Mouse (Mus musculus) spleen, adult 12 weeks (tissue): ENCODE measurements around the gene N4bp1.

Experiments
- DNase-seq: peaks from one replicate; pipeline ENCODE4 v3.0.0; 2022; ENCODE audit warnings: low spot score

Gene N4bp1

DNA sequence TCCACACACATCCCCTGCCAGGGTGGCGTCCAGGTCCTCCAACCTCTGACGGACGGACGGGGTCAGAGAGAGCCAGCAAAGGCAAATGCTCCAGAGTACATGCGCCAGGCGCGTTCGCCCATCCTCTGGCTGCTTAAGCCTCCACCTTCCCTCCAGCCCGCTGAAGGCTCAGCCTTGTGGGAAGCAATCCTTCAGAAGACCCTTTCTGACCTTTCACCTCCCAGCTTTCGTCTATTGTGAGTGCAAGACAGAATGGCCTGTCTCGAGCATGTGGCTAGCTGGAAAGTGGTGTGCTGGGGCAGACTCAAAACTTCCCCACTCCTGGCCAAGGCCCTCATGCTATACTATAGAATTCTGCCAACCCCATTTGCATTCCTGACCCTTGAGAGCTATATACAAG, 30.4 kb downstream of the N4bp1 start:
- no peak for DNase-seq

DNA sequence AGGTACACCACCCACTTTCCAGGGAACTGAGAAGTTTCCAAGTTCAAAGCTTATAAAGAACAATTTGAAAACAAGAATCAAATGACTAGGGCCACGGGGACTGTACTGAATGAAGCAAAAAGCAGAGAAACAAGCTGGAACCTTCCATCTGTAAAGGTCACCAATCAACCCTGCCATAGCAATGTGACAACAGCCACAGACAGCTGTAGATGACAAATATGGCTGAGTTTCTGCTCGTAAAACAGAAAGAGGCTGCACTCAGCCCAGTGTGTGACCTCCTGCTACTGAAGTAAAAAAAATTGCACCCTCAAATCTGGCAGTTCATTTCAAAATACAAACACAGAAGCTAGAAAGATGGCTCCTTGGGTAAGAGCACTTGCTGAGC, 31.1 kb downstream of the N4bp1 start:
- no peak for DNase-seq

DNA sequence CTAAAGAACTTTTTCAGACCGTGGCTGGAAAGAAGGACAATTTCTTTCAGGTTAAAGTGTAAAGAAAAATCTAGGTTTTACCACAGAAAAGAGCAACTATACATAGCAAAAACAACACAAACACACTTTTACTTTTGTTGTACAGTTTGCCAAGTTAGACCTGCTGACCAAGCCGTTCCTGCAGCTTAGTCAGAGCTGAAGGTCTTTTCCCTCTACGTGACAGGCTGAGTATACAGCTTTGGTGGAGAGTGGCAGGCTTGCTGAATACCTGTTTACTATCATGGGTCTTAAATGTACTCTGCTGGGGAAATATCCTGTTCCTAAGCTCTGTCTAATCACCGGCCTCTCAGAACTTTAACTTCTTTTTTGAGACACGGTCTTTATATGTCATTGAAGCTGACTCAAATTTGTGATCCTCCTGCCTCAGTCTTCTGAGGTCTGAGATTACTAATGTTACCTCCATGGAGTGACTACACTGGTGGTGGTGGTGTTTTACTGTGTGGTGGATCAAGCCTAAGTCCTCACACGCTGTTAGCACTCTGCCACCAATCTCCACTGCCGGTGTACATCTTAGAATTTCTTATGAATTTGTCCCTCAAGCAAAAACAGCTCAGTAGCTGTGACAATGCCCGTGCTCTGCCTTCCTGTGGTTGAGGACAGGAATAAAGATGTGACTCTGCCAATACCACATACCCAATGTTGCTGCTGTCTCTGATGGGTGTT, 31.6 kb downstream of the N4bp1 start:
- no peak for DNase-seq

DNA sequence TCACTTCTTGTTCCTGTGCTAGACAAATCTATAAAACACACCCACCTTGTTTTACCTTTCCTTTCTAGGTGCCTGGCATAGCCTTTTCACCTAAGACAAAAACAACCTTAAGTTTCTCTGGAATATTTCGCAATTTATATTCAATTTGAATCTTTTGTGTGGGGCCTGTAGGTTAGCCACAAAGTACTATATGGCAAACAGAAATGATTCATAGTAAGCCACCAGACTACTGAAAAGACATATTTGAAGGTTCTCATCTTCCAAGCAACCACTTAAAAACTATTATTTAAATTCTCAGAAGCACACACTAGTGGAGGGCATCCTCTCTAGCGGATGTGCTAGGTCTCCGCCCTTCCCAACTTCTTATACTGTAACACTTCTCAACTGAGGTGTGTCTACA, 32.6 kb downstream of the N4bp1 start:
- no peak for DNase-seq

DNA sequence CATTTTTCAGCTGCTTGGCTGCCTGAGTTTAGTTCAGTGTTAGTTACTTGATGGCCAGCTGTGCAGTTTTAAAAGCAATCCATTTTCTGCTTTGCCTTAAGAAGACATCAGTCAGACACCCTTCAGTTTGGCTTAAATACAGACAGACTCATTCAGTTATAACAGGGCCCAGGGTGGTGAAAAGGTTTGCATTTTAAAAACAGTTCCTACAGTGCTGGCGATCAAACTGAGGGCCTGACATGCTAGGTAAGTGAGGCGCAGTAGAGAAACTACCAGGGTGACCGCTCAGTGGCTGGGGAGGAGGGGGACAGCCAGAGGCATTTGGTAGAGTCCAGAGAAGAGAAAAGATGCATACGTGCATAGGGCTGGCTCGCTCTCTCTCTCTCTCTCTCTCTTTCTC, 36.2 kb downstream of the N4bp1 start:
- DNase-seq: no peak

DNA sequence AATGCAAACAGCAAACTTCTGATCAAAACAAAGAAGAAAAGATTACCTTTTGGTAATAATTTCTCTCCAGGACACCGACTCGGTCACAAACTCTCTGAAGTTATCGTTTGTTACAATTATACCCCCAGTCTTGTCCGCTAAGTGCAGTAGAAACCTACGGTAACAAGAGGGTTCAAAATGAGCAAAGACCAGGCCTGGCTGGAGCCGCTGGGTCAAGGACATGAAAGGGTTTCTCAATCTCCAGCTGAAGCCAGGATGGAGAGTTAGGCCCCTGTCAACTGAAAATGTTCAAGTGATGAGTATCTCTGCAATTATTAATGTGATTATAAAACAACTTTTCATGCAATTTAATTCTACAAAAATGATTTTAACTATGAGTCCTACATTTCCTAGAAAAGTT, 36.7 kb downstream of the N4bp1 start:
- no peak for DNase-seq

DNA sequence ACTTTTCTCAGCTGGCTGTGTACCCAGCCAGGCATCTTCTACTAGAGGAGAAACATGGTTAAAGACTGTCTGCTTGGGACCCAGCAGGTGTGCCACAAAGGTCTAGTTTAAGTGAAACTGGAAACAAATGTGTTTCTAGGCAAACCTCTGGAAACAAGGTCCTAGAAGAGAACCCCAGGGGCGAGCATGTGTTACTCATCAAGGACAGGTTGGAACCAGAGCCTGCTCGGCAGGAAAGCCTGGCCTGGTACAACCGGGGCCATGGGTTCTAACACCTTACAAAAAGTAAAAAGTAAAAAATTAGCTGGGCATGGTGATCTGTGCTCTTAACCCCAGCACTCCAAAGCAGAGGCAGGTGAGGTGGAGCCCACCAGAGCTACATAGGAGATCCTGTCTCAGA, 38.0 kb downstream of the N4bp1 start:
- no peak for DNase-seq

DNA sequence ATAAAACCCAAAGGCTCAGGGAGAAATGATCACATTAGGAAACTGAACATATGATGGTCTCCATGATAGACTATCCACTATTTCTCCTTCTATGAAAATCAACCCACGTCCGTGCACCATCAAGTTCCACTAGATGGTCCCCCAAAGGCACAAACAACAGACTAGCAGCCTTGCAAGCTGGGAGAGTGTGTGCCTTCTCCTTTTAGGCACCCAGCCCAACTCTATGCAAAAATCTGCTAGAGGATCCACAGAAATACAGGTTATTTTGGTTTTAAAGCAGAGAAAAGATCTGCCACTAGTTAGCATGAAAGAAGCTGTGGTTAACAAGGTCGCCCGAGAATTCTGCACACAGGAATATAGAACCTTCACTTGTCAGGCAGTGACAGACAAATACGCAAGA, 39.2 kb downstream of the N4bp1 start:
- no peak for DNase-seq

DNA sequence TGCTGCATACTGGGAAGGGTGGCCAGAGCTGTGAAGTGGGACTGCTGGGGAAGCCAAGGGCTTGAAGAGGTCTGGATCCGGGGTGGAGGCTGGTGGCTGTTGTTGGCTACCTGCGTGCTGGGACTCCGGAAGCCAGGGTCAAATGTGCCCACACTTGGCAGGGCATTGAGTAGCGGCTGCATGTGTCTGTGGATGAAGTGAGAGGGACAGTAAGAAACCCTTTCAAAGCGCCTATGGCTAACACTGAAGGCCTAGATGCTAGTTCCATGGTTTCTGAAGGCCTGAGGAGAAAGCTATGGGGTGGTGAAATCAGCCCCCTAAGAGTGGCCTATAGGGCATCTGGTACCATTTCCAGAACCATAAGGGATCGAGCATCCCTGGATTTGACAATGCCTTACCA, 40.2 kb downstream of the N4bp1 start:
- no peak for DNase-seq

DNA sequence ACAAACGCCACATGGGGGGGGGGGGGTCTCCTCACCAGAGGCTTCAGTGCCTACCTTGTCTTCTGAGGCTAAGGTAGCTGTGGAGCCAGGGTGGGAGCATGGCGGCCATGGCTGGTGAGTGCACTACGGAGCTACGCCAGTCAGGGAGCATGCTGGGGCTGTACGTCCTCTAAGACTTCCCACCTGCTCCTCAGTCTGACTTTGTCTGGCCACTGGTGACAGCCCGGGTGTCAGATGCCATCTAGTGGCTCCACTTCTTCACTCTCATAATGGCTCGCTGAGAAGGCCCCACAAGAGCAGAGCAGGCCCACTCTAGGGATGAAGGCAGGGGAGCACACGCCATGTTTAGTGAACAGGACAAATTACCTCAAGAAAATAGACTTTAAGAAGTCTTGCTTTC, 41.2 kb downstream of the N4bp1 start:
- DNase-seq: no peak

DNA sequence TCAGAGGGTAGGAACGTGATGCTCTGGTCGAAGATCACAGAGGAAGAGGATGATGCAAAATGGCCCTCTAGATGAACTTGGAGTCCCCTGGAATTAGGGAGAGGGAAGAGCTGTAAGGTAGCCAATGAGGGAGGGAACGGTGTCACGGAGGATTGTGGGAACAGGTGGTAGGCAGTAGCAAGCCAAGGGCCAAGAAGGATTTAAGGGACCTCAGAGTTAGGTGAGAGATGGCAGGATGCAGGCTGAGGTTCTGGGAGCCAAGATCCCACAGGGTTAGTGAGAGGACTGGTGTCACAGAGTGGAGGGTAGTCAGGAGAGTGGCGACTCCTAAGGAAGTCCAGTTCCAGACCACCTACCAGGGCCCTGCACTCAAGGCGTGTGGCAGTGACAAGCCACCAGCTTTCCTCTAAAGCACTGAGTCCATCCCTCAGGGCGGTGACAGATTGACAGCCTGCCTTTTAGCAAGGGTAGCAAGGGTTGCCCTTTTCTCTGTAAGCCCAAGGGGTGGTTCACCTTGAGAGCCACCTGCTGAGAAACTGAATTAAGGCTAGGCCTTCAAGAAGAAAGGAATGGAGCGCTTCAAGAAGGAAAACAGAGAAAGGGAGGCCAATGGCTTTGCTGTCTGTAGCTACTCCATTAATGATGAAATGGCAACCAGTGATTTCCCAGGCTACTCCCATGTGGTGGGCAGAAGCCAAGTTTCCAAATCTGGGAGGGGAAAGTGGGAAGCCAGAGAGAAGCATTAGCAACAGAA, 43.3 kb downstream of the N4bp1 start:
- DNase-seq: no peak

DNA sequence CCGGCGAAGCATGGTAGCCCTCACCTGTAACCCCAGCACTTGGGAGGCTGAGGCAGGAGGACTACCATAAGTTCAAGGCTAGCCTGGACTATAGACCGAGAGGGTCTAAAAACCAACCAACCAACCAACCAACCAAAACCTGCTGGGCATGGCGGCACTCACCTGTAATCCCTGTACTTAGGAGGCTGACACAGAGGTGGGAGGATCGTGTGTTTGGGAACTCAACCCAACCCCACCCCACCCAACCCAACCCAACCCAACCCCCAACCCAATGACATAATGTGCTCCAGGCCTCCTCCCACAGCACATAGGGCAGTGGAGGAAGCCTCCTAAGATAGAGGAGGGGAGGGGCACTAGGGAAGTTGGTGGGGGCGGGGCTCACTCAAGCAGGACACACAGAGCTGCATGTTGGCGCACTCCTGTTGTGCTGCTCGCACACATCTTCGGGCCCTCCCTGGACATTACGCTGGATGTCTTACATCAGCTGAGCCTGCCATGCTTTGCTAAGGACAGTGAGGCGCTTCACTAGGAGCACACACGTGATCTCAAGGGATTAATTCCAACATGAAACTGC, 44.9 kb downstream of the N4bp1 start:
- no peak for DNase-seq

DNA sequence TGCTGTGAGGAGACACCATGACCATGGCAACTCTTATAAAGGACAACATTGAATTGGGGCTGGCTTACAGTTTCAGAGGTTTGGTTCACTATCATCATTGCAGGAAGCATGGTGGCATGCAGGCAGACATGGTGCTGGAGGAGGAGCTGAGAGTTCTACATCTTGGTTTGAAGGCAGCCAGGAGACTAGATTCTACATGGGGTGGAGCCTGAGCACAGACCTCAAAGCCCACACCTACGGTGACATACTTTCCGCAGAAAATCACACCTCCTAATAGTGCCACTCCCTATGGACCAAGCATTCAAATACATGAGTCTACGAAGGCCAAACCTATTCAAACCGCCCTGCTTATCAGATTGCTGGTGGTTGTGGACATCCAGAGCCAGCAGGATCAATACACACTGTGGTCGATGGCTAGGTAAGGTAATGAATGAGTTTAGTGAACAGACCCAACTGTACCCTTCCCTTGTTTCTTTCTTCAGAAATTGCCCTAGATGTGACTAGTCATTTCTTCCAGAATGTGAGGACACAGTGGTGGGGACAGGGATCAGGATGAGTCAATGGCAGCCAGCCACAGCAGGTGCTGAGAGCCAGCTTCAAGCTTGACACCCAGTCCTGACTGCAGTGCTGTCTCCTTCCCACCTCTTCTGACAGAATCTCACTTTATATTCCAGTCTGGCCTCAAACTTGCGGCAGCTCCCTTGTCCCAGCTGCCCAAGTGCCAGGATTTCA, 46.2 kb downstream of the N4bp1 start:
- DNase-seq: no peak

DNA sequence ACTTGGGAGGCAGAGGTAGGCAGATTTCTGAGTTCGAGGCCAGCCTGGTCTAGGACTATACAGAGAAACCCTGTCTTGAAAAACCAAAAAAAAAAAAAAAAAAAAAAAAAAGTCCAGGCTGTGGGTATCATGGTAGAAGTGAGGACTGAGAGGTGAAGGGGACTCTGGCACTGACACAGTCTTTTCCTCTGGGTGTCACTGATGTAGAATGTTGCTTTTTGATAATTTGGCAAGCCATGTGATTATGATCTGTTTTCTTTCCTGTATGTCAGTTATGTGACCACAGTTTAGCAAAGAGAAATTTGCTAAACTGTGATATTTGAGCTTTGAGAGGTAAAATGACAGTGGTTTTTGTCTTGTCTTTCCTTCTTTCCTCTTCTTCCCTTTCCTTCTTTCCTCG, 47.8 kb downstream of the N4bp1 start:
- DNase-seq: no peak

DNA sequence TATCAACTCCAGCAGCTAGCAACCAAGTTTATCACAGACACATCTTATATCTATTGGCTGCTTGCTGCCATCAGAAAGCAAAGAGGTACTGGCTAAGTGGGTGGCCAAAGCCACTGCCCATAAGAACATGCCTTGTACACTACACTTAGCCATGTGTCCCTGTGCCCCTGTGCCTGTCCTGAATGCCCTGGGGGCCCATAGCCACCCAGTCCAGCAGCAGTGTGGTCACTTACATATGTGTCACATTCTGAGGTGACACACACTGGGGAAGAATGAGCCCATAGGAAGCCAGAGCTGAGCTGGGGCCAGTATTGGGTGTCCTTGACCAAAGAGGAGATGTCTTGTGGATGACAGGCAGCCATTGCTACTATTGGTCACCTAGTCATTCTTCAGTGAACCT, 49.2 kb downstream of the N4bp1 start:
- DNase-seq: no peak

DNA sequence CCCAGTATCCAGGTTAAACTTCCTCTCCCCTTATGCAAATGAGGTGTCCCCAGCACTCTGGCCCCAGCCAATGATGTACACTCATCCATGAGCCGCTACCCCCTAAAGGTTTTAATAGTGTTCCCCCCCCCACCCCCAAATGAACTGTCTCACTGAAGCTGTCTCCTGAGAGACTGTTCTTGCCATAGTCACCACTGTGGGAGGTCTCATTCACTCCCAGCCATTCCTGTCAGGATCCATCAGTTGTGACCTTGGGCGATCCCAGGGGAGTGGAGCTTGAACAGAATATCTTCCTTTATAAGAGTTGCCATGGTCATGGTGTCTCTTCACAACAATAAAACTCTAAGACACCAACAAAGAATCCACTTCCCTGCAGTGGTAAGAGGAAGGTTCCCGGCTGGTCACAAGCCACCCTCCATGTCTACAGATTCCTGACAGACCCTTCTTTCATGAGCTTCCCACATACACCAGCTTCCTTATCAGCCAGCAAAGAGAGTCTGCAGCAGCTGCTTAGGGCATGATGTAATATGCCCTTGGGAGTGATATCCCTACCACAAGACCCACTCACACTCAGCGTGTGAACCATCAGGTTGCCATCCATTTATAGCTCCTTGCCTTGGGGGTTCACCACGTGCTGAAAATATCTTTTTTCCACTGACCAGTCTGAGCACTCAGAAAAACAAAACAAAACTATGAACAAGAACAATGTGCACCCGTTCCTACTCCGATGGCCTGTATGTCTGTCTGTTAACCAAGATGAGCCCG, 50.4 kb downstream of the N4bp1 start:
- no peak for DNase-seq

DNA sequence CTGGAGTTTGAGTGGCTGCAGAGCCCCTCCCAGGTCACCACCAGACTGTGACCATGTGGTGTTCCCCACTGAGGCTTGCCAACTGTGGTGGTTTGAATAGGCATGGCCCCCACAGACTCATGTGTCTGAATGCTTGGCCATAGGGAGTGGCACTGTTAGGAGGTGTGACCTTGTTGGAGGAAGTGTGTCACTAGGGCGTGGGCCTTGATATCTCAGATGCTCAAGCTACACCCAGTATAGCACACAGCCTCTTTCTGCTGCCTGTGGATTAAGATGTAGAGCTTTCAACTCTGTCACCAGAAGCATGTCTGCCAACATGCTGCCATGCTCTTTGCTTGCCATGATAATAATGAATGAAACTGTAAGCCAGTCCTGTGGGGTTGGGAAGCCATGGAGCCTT, 51.1 kb downstream of the N4bp1 start:
- DNase-seq: no peak

DNA sequence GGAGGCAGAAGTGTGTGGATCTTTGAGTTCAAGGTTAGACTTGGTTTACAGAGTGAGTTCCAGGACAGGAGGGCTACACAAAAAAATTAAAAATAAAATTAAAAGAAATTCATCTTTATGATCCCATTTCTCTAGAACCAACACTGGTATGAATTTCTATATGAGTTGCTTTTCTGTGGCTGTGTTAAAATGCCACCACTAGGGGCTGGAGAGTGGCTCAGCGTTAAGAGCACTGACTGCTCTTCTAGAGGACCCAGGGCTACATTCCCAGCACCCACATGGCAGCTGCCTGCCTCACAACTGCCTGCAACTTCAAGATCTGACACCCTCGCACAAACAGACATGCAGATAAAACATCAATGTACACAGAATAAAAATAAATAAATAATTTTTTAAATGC, 56.1 kb downstream of the N4bp1 start:
- no peak for DNase-seq

DNA sequence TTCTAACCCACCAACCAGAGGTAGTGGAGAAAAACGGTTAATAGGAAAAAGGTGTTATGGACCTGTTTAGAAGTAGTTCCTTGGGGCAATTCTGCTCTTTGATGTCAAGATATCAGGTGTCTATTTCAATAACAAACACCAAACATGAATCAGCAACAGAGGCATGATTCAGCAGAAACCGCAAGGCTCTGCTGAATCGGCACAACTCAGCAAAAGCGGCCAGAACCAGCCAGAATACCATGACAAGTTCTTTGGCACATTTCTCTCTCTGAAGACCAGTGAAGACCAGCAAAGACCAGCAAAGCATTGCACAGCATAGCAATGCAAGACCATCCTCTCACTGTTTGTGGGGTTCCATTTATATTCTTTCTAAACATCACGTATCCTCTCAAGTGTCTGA, 57.9 kb downstream of the N4bp1 start:
- DNase-seq: peak; percentile 28

DNA sequence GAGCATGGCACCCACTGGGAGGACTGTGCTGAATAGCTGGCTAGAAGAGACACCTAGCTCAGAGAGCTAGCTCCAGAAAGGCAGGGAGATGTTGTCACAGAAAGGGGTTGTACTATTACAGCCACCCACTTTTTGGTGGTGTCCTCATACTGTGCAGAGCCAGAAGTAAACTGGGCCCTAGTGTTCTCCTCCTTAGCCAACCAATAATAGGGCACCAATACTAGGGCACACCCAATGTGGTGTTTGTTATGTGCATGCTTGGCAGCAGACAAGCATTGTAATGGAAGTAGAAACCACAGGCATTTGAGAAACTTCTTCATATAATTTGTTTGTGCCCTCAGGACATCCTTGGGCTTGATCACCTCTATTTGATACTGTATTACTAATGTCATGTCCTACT, 58.5 kb downstream of the N4bp1 start:
- DNase-seq: no peak

DNA sequence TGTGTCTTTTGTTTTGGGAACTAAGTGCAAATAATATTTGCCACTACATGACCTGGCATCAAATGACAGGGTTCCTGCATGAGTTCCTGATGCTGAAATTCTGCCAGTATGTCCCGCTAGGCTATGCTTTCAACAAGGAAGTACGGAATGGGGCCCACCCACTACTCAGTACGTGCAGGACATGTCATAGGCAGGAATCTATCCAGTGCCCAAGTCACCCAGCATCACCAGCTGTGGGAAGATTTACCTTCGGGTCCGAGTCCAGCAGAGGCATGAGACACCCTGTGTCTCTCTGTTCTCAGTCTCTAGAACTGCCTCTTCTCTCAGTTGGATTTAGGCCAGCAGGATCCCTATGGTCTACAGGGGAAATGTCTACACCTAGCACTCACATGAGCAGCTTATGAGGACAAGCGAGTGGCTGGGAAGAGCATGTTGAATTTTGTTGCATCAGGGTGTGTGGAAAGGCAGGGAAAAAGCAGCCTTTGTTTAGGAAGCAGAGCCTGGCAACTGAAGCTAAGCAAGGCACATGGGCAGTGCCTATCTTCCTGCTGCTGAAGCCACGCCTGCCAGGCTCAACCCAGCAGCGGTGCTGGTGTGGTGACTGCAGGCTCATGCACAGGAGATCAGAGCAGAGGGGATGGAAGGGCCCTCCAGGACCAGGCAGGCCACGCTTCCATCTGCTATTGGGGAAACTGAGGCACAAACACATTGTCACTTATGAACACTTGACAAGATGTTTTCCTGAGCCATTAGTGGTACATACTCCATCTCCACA, 59.2 kb downstream of the N4bp1 start:
- DNase-seq: no peak
